Mouse (Mus musculus): ENCODE data around the gene Snap91.
A peak's percentile ranks its signal among the peaks of the same experiment; 100 is the strongest.

Snap91 gene

GRCm38 (mm10) chr9:86813327-86813726 lies 67.1 kb downstream of the Snap91 start:
- DNase-seq (ENCODE audit: low read depth), result no peak

GRCm38 (mm10) chr9:86810696-86811232 lies 69.7 kb downstream of the Snap91 start:
- no peak for DNase-seq (ENCODE audit: low read depth)

- DNase-seq (ENCODE audit: low read depth), result no peak
These were observed 70.2 kb downstream of the Snap91 start for GRCm38 (mm10) chr9:86810213-86810612.

- DNase-seq (ENCODE audit: low read depth), result peak; percentile 36
These were observed 79.8 kb downstream of the Snap91 start for GRCm38 (mm10) chr9:86800600-86801163.

GRCm38 (mm10) chr9:86799099-86799498 lies 81.4 kb downstream of the Snap91 start:
- DNase-seq (ENCODE audit: low read depth), result no peak

- no peak for DNase-seq (ENCODE audit: low read depth)
These were observed 81.8 kb downstream of the Snap91 start for GRCm38 (mm10) chr9:86798686-86799085.

GRCm38 (mm10) chr9:86798129-86798528 lies 82.3 kb downstream of the Snap91 start:
- no peak for DNase-seq (ENCODE audit: low read depth)

- no peak for DNase-seq (ENCODE audit: low read depth)
These were observed 82.9 kb downstream of the Snap91 start for GRCm38 (mm10) chr9:86797553-86797952.

- no peak for DNase-seq (ENCODE audit: low read depth)
These were observed 85.2 kb downstream of the Snap91 start for GRCm38 (mm10) chr9:86795236-86795635.

GRCm38 (mm10) chr9:86791927-86792326 lies 88.5 kb downstream of the Snap91 start:
- no peak for DNase-seq (ENCODE audit: low read depth)

GRCm38 (mm10) chr9:86789186-86789585 lies 91.3 kb downstream of the Snap91 start:
- no peak for DNase-seq (ENCODE audit: low read depth)

- no peak for DNase-seq (ENCODE audit: low read depth)
These were observed 97.6 kb downstream of the Snap91 start for GRCm38 (mm10) chr9:86782836-86783235.

- DNase-seq (ENCODE audit: low read depth), result no peak
These were observed 99.0 kb downstream of the Snap91 start for GRCm38 (mm10) chr9:86781426-86781825.

GRCm38 (mm10) chr9:86778212-86778611 lies 102.2 kb downstream of the Snap91 start:
- no peak for DNase-seq (ENCODE audit: low read depth)

- DNase-seq (ENCODE audit: low read depth), result no peak
These were observed 103.1 kb downstream of the Snap91 start for GRCm38 (mm10) chr9:86777309-86777708.

- no peak for DNase-seq (ENCODE audit: low read depth)
These were observed 105.1 kb downstream of the Snap91 start for GRCm38 (mm10) chr9:86775374-86775773.

- no peak for DNase-seq (ENCODE audit: low read depth)
These were observed 106.5 kb downstream of the Snap91 start for GRCm38 (mm10) chr9:86773996-86774395.

GRCm38 (mm10) chr9:86772897-86773296 lies 107.6 kb downstream of the Snap91 start:
- no peak for DNase-seq (ENCODE audit: low read depth)

- DNase-seq (ENCODE audit: low read depth), result no peak
These were observed 113.5 kb downstream of the Snap91 start for GRCm38 (mm10) chr9:86766991-86767390.

GRCm38 (mm10) chr9:86764002-86764401 lies 116.5 kb downstream of the Snap91 start:
- DNase-seq (ENCODE audit: low read depth), result no peak

GRCm38 (mm10) chr9:86762477-86763376 lies 117.7 kb downstream of the Snap91 start:
- no peak for DNase-seq (ENCODE audit: low read depth)

GRCm38 (mm10) chr9:86745926-86746581 lies 134.4 kb downstream of the Snap91 start:
- peak; percentile 49 for DNase-seq (ENCODE audit: low read depth)

GRCm38 (mm10) chr9:86744041-86744440 lies 136.4 kb downstream of the Snap91 start:
- DNase-seq (ENCODE audit: low read depth), result no peak

Data from induced T-regulatory cell, adult 2 months (primary cell).